Mouse (Mus musculus): ENCODE data around the gene Rbms3. TPM values are rescaled to one million over a fixed set of nuclear protein-coding genes. Genes with fewer than 3 reads are reported as not detected.

Rbms3 gene
- total and polyA plus RNA-seq, 2 experiments = 2.4 to 4.0 TPM

GRCm38 (mm10) chr9:117234065-117234725 is 395.5 kb downstream of the Rbms3 start:
- no peak for DNase-seq (ENCODE audit: extremely low read depth, low read depth, low spot score)
- Histone ChIP-seq H3K36me3 (ENCODE audit: control insufficient read depth, insufficient read depth, low read length) (no peaks in the 10 kb centered on the region), H3K27ac (replicated peaks; ENCODE audit: insufficient read depth, low read depth, low read length) (no peak overlapping the region), H3K79me2 (ENCODE audit: control insufficient read depth, insufficient read depth, low read length) (no peaks in the 10 kb centered on the region), H3K27me3 (ENCODE audit: control insufficient read depth, insufficient read depth, low read length) (no peaks in the 10 kb centered on the region), H3K9ac (ENCODE audit: low read depth, low read length) (no peak overlapping the region), H3K4me3 (ENCODE audit: insufficient read depth, low read depth, low read length) (no peak overlapping the region), H3K4me1 (ENCODE audit: control insufficient read depth, insufficient read depth, low read length) (peaks cover 2% of the 10 kb centered on the region; the same call in 1 of the 2 replicates)
- TF ChIP-seq POLR2A (IDR thresholded peaks at IDR 0.05; ENCODE audit: extremely low read depth, insufficient read depth, low read length) = no peak
- TF ChIP-seq CTCF (IDR thresholded peaks at IDR 0.05; ENCODE audit: low read depth, low read length) = no peak
- WGBS = 92% methylated on average over 5 of the region's 5 CpGs

GRCm38 (mm10) chr9:117222741-117223140 is 407.0 kb downstream of the Rbms3 start:
- no peak overlapping the region for H3K27ac ChIP-seq (replicated peaks; ENCODE audit: insufficient read depth, low read depth, low read length)
- no peak overlapping the region for H3K9ac ChIP-seq (ENCODE audit: low read depth, low read length)
- no peaks in the 10 kb centered on the region for H3K27me3 ChIP-seq (ENCODE audit: control insufficient read depth, insufficient read depth, low read length)
- no peak overlapping the region for H3K4me3 ChIP-seq (ENCODE audit: insufficient read depth, low read depth, low read length)
- TF ChIP-seq POLR2A (IDR thresholded peaks at IDR 0.05; ENCODE audit: extremely low read depth, insufficient read depth, low read length) (no peak), CTCF (IDR thresholded peaks at IDR 0.05; ENCODE audit: low read depth, low read length) (no peak)
- no peaks in the 10 kb centered on the region for H3K79me2 ChIP-seq (ENCODE audit: control insufficient read depth, insufficient read depth, low read length)
- no peaks in the 10 kb centered on the region for H3K4me1 ChIP-seq (ENCODE audit: control insufficient read depth, insufficient read depth, low read length)
- WGBS = 85% methylated on average over 8 of the region's 8 CpGs
- H3K36me3 ChIP-seq (ENCODE audit: control insufficient read depth, insufficient read depth, low read length) = no peaks in the 10 kb centered on the region
- DNase-seq (ENCODE audit: extremely low read depth, low read depth, low spot score) = no peak

DNA sequence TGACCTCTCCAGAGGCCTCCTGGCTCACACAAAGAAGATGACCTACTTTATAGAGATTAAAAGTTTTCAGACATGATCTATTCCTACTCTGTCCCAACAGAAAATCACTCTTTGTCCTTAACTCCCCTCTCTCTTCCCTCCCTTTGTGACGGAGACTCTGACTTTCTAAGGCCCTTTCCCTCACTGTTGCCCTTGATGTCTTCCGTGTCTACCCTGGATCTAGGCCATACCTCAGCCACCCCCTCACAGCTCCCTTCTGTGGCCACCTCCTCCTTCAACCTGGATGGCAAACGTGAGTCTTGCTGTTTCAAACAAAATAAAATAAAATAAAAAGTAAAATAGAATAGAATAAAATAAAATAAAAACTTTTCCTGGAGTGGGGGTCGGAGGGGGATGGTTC is 408.2 kb downstream of the Rbms3 start:
- Histone ChIP-seq H3K4me3 (ENCODE audit: insufficient read depth, low read depth, low read length) (no peak overlapping the region), H3K27me3 (ENCODE audit: control insufficient read depth, insufficient read depth, low read length) (no peaks in the 10 kb centered on the region), H3K36me3 (ENCODE audit: control insufficient read depth, insufficient read depth, low read length) (no peaks in the 10 kb centered on the region), H3K79me2 (ENCODE audit: control insufficient read depth, insufficient read depth, low read length) (no peaks in the 10 kb centered on the region), H3K4me1 (ENCODE audit: control insufficient read depth, insufficient read depth, low read length) (no peaks in the 10 kb centered on the region), H3K9ac (ENCODE audit: low read depth, low read length) (no peak overlapping the region), H3K27ac (replicated peaks; ENCODE audit: insufficient read depth, low read depth, low read length) (no peak overlapping the region)
- TF ChIP-seq CTCF (IDR thresholded peaks at IDR 0.05; ENCODE audit: low read depth, low read length) = no peak
- no peak for TF ChIP-seq POLR2A (IDR thresholded peaks at IDR 0.05; ENCODE audit: extremely low read depth, insufficient read depth, low read length)
- no peak for DNase-seq (ENCODE audit: extremely low read depth, low read depth, low spot score)
- WGBS = 73% methylated on average over 4 of the region's 4 CpGs

DNA sequence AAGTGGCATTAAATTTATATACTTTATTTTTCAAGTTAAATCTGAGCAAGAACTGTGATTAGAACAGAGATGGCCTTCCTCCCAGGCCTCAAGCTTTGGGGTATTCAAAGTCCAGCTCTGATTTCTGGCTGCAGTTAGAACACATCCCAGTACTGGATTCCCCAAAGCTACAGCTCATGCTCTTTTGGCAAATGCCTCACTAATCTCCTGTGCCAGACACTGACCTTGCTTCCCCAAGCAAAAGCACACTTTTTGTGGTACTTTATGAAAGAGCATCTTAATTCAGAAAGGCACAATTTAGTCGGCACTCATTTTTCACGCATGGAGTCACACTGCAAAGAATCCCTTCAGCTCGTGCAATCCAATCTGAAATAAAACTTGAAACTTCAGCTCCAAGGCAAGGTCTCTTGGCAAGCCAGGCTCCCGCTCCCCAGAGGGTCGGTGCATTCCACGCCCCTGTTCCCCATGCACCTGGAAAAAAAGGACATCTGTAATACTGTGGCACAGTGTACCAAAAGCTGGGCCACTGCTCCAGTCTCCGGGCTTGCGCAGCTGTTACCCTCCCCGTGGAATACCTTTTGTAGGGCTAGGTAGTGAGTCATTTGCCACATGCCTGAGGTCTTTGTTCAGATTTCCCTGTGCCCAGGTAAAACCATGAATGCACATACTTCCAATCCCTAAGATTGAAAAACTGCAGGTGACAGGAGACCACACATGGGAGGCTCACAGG is 413.5 kb downstream of the Rbms3 start:
- TF ChIP-seq CTCF (IDR thresholded peaks at IDR 0.05; ENCODE audit: low read depth, low read length) (no peak), POLR2A (IDR thresholded peaks at IDR 0.05; ENCODE audit: extremely low read depth, insufficient read depth, low read length) (no peak)
- no peak for DNase-seq (ENCODE audit: extremely low read depth, low read depth, low spot score)
- 93% methylated on average over 9 of the region's 9 CpGs for WGBS

DNA sequence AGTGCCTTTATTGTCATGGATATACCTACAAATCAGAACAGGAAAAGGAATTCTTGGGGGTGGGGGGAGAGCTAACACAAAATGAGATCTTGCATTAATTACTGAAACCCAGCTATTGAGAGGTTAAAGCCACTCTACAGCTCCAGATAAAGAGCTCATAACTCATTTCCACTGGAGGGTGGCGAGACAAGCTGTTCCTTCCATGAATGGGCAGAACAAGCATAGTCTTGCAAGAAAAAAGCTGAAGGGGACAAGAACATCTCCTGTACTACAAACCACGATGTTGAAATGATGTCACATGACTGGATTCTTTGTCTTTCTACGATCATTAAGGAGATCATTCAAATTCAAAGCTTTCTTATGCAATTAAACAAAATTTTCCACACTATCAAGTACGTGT is 417.7 kb downstream of the Rbms3 start:
- DNase-seq (ENCODE audit: extremely low read depth, low read depth, low spot score) = no peak

More for the DNA sequence above, 413.5 kb downstream of the Rbms3 start:
- Histone ChIP-seq H3K4me1 (ENCODE audit: control insufficient read depth, insufficient read depth, low read length) (no peaks in the 10 kb centered on the region), H3K27me3 (ENCODE audit: control insufficient read depth, insufficient read depth, low read length) (no peaks in the 10 kb centered on the region), H3K79me2 (ENCODE audit: control insufficient read depth, insufficient read depth, low read length) (no peaks in the 10 kb centered on the region), H3K4me3 (ENCODE audit: insufficient read depth, low read depth, low read length) (no peak overlapping the region), H3K27ac (replicated peaks; ENCODE audit: insufficient read depth, low read depth, low read length) (no peak overlapping the region), H3K9ac (ENCODE audit: low read depth, low read length) (no peak overlapping the region), H3K36me3 (ENCODE audit: control insufficient read depth, insufficient read depth, low read length) (no peaks in the 10 kb centered on the region)

GRCm38 (mm10) chr9:117210344-117210743 is 419.4 kb downstream of the Rbms3 start:
- no peaks in the 10 kb centered on the region for H3K79me2 ChIP-seq (ENCODE audit: control insufficient read depth, insufficient read depth, low read length)

More for the DNA sequence above, 417.7 kb downstream of the Rbms3 start:
- Histone ChIP-seq H3K27me3 (ENCODE audit: control insufficient read depth, insufficient read depth, low read length) (no peaks in the 10 kb centered on the region), H3K9ac (ENCODE audit: low read depth, low read length) (no peak overlapping the region), H3K79me2 (ENCODE audit: control insufficient read depth, insufficient read depth, low read length) (no peaks in the 10 kb centered on the region), H3K4me1 (ENCODE audit: control insufficient read depth, insufficient read depth, low read length) (no peaks in the 10 kb centered on the region), H3K4me3 (ENCODE audit: insufficient read depth, low read depth, low read length) (no peak overlapping the region), H3K36me3 (ENCODE audit: control insufficient read depth, insufficient read depth, low read length) (no peaks in the 10 kb centered on the region), H3K27ac (replicated peaks; ENCODE audit: insufficient read depth, low read depth, low read length) (no peak overlapping the region)
- TF ChIP-seq CTCF (IDR thresholded peaks at IDR 0.05; ENCODE audit: low read depth, low read length) (no peak), POLR2A (IDR thresholded peaks at IDR 0.05; ENCODE audit: extremely low read depth, insufficient read depth, low read length) (no peak)
- 77% methylated on average over 4 of the region's 4 CpGs for WGBS

More at GRCm38 (mm10) chr9:117210344-117210743, 419.4 kb downstream of the Rbms3 start:
- H3K27ac ChIP-seq (replicated peaks; ENCODE audit: insufficient read depth, low read depth, low read length) = no peak overlapping the region
- H3K9ac ChIP-seq (ENCODE audit: low read depth, low read length) = no peak overlapping the region
- no peaks in the 10 kb centered on the region for H3K36me3 ChIP-seq (ENCODE audit: control insufficient read depth, insufficient read depth, low read length)
- H3K4me3 ChIP-seq (ENCODE audit: insufficient read depth, low read depth, low read length) = no peak overlapping the region
- DNase-seq (ENCODE audit: extremely low read depth, low read depth, low spot score) = no peak
- TF ChIP-seq CTCF (IDR thresholded peaks at IDR 0.05; ENCODE audit: low read depth, low read length) (no peak), POLR2A (IDR thresholded peaks at IDR 0.05; ENCODE audit: extremely low read depth, insufficient read depth, low read length) (no peak)
- H3K4me1 ChIP-seq (ENCODE audit: control insufficient read depth, insufficient read depth, low read length) = no peaks in the 10 kb centered on the region
- no peaks in the 10 kb centered on the region for H3K27me3 ChIP-seq (ENCODE audit: control insufficient read depth, insufficient read depth, low read length)
- WGBS = 73% methylated on average over 2 of the region's 2 CpGs

All from liver, adult 2 months (tissue).